Mouse (Mus musculus): ENCODE results near the gene St6galnac3.

GRCm38 (mm10) chr3:153397726-153398125 is 327.2 kb downstream of the St6galnac3 start:
- TF ChIP-seq CTCF (IDR thresholded peaks at IDR 0.05; ENCODE audit: borderline replicate concordance, insufficient read depth, low read length) (no peak), POLR2A (IDR thresholded peaks at IDR 0.05; ENCODE audit: low read depth, low read length) (no peak)

Measured in embryonic fibroblast, embryonic 13.5 days (primary cell).